Mouse (Mus musculus) MEL (cell line): Measurements from ENCODE around the gene Cmss1.

ENCODE experiments used
- CHD2 ChIP-seq: IDR thresholded peaks from 2 replicates; pipeline ENCODE4 v1.6.1; 2011; ENCODE audit warnings: low read length, improper control_type of control experiment
- CTCF ChIP-seq, 3 experiments: IDR thresholded peaks in 2 of 3; conservative IDR thresholded peaks in 1 of 3; 2 replicates each; pipeline ENCODE4 v1.5.1; 2011 to 2012; ENCODE audit warnings: low read length in 3 of 3, low read depth in 2 of 3, mild to moderate bottlenecking in 2 of 3, improper control_type of control experiment in 1 of 3, inconsistent platforms in 1 of 3, mixed read lengths in 1 of 3, moderate library complexity in 1 of 3; ENCODE audit not compliant: control insufficient read depth in 1 of 3, insufficient read depth in 1 of 3, poor library complexity in 1 of 3, severe bottlenecking in 1 of 3
- ELF1 ChIP-seq: IDR thresholded peaks from 2 replicates; pipeline ENCODE4 v1.6.1; 2014; ENCODE audit warnings: low read depth, mild to moderate bottlenecking, inconsistent platforms, low read length, improper control_type of control experiment, moderate library complexity
- EP300 ChIP-seq, 2 experiments: IDR thresholded peaks; 2 replicates each; pipeline ENCODE4 v1.6.1; 2011; ENCODE audit warnings: improper control_type of control experiment in 2 of 2, low read length in 2 of 2, low read depth in 1 of 2, mild to moderate bottlenecking in 1 of 2
- GABPA ChIP-seq: IDR thresholded peaks from 2 replicates; pipeline ENCODE4 v1.6.1; 2012; ENCODE audit warnings: low read depth, mild to moderate bottlenecking, inconsistent platforms, low read length, improper control_type of control experiment, moderate library complexity
- HCFC1 ChIP-seq: IDR thresholded peaks from 2 replicates; pipeline ENCODE4 v1.6.1; 2012; ENCODE audit warnings: low read depth, mild to moderate bottlenecking, inconsistent platforms, low read length, improper control_type of control experiment, moderate library complexity
- JUND ChIP-seq: IDR thresholded peaks from 2 replicates; pipeline ENCODE4 v1.6.1; 2011; ENCODE audit warnings: low read depth, mild to moderate bottlenecking, improper control_type of control experiment, low read length
- MYC ChIP-seq: IDR thresholded peaks from 2 replicates; pipeline ENCODE4 v1.6.1; 2011; ENCODE audit warnings: low read depth, mild to moderate bottlenecking, low read length, improper control_type of control experiment, moderate library complexity
- POLR2A ChIP-seq, 2 experiments: IDR thresholded peaks; 2 replicates each; pipeline ENCODE4 v1.6.1; 2011 to 2012; ENCODE audit warnings: low read length in 2 of 2, mild to moderate bottlenecking in 2 of 2, control low read depth in 1 of 2, improper control_type of control experiment in 1 of 2, low read depth in 1 of 2, moderate library complexity in 1 of 2; ENCODE audit not compliant: control insufficient read depth in 1 of 2, insufficient read depth in 1 of 2, poor library complexity in 1 of 2
- POLR2AphosphoS2 ChIP-seq: IDR thresholded peaks from 2 replicates; pipeline ENCODE4 v1.6.1; 2011; ENCODE audit warnings: low read length, improper control_type of control experiment
- POLR2AphosphoS5 ChIP-seq: IDR thresholded peaks from 2 replicates; pipeline ENCODE4 v1.6.1; 2012; ENCODE audit warnings: low read depth, borderline replicate concordance, mild to moderate bottlenecking, inconsistent platforms, low read length, moderate library complexity, mixed read lengths
- TAL1 ChIP-seq: IDR thresholded peaks from 2 replicates; pipeline ENCODE4 v1.6.1; 2012; ENCODE audit warnings: mild to moderate bottlenecking, inconsistent platforms, low read length, moderate library complexity, mixed read lengths
- TBP ChIP-seq: IDR thresholded peaks from 2 replicates; pipeline ENCODE4 v1.8.0; 2011; ENCODE audit warnings: low read depth, low read length, improper control_type of control experiment
- ZNF384 ChIP-seq: IDR thresholded peaks from 2 replicates; pipeline ENCODE4 v1.6.1; 2012; ENCODE audit warnings: low read depth, mild to moderate bottlenecking, inconsistent platforms, low read length, improper control_type of control experiment

- TF ChIP-seq MYC (no peak), CTCF (IDR thresholded peaks at IDR 0.05 in 2 of 3, conservative IDR thresholded peaks at IDR 0.05 in 1 of 3; ENCODE audit: control insufficient read depth in 1 of 3, insufficient read depth in 1 of 3, low read depth in 2 of 3, low read length in 3 of 3, poor library complexity in 1 of 3, severe bottlenecking in 1 of 3) (no peak), POLR2A (IDR thresholded peaks at IDR 0.05; ENCODE audit: control insufficient read depth in 1 of 2, insufficient read depth in 1 of 2, low read depth in 1 of 2, low read length in 2 of 2, poor library complexity in 1 of 2) (no peak), HCFC1 (no peak), POLR2AphosphoS2 (no peak), JUND (no peak), EP300 (IDR thresholded peaks at IDR 0.05; ENCODE audit: low read depth in 1 of 2, low read length in 2 of 2) (no peak), TBP (no peak), ELF1 (no peak), ZNF384 (no peak), POLR2AphosphoS5 (no peak), GABPA (no peak), CHD2 (no peak), TAL1 (no peak)
Observed at GRCm38 (mm10) chr16:57317127-57317526, 289.5 kb downstream of the Cmss1 start.
